Mouse (Mus musculus): Measurements from ENCODE around the gene Gm9821.

Gm9821 gene

DNA sequence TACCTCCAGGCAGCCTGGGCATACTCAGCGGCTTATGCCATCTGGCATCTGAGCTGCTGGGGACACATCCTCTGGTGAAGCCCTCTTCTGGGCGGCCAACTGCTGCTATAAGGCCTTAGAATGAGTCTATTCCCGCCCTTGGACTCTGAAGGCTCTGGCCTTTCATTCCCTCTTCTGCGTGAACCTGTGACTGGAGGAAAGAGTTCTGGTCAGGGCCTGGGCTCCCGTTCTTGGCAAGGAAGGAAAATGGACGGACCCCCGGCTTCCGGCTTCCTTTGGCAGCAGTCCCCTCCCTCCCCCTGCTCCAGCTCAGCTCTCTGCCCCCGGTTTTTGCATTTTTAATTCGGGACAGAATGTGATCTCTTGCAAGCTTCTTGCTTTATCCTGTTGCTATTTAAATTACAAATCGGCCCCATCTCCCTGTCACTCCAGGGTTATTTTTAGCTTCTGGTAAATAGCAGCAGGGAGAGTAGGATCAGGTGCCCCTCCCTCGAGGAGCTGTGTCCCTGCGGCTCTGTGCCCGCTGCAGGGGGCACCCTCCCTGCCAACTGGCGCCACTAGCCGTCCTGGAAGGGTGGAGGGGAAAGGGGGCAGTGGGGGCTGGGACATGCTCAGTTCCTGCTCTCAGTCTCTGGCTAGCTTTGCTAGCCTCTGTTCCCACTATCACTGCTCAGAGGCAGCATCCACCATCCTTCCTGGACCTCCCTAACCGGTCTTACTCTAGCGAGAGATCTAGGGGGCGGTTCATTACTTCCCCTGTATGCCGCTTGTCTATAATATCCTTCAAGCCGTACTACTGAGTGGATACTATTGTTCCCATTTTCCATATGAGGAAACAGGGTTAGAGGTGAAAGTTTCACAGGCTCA is 26.0 kb downstream of the Gm9821 start:
- no peak for DNase-seq (ENCODE audit: low spot score)

DNA sequence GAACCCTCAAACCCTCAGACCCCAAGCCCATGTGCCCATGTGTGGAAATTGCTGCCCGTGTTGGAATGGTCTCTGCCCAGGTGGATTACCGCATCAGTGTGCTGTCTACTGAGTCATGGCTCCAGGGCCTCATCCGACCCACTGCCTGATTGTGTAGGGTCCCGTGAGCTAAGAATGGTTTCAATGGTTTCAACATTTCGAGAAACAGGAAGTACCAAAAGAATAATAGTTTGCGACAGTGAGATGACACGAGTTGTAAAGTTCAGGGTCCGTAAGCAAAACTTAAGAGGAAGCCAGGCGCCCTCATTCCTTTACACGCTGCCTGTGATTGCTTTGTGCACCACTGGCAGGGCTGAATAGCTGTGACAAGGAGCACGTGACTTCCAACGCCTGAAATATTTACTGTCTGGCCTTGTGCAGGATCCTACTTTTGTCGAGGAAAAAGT is 26.6 kb downstream of the Gm9821 start:
- no peak for DNase-seq (ENCODE audit: low spot score)

DNA sequence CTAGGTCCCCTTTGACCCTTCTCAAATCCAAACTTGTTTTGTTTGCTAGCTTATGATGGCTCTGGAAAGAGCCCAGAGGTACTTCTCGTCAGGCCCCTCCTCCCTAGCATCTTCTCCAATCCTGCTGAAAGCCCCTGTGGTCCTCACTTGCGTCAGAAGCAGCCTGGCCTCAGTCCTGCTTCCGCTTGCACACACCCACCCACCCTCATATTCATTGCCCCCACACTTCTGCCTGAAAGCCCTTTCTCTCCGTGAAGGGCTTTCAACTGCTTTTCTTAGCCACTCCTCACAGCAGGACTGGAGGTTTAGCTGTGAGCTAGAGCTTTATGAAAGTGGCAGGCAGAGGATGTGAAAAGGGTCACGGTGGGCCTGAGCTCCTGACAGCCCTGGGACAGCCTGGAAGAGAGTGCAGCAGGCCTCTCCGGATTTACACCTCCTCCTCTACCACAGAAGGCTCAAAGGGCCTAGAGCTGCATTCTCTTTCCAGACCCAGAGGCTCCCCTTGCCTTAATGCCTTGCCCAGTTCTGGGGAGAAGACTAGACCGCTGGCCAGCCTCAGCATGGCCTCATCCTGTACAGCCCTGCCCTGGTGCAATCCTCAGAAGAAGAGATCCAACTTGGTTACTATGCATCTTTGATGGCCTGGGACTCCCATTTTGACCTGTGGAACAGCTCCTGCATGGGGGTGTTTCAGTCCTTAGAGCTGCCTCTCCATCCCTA is 28.1 kb downstream of the Gm9821 start:
- no peak for DNase-seq (ENCODE audit: low spot score)

DNA sequence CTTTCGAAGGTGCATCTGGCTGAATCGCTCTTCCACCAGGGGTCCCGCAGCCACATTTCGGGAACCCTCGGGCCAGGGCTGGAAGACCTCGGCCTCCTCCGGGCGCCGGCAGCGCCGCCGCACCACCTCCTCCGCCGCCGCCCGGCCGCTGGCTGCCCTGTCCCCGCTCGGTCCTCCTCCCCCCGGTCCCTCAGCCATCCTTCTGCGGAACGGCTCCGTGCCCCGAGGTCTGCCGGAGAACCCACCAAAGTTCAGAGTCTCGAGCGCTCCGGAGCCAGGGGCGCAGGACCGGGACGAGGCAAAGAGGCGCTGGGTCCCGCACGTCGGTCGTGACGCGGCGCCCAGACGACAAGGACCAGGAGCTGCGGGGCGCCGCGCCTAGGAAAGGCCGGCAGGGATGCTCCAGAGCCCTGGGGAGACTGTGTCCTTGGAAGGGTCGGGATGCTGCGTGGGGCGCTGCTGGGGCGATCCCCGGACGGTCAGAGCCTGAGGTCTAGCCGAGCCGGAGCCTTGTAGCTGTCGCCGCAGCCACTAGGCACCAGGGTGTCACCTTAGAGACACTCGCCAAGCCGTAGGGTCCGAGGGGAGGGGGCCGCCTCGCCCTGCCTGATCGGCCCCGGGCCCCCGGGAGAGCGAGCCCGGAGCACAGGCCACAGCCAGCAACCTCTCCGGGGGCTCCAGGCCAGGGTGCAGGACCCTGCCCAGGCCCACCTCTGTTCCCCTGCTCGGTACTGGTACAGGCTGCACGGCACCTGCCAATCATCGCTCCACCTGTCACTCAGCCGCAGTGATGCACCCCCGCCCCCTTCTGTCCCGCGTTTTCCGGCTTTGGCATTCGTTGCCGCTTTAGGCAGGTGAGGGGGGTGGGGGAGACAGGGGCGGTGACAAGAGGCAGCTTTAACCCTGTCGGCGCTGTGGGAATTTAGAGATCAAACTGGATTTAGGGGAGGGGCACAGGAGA is 30.4 kb downstream of the Gm9821 start, which contains the start of gene Dgkz:
TSS of gene Dgkz (minus strand) at position 284 of the 961 bp plus-strand sequence.
- no peak for DNase-seq (ENCODE audit: low spot score)

DNA sequence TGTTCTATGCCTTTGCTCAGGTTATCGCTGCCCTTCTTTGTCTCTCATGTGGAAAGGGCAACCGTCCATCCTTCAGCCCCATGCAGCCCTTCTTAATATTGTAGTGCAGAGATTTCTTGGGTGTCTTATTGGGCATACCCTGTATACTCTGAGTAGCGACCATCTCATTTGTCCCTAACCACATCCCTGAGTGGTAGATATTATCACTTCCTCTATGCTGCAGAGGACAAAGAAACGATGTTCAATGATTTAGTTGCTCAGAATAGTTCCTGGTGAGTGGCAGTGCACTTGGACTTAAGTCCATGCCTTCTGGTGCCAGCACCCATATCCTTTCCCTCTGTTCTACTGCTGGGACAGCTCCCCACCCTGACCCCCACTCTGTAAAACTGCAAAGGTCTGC is 32.5 kb downstream of the Gm9821 start:
- no peak for DNase-seq (ENCODE audit: low spot score)

DNA sequence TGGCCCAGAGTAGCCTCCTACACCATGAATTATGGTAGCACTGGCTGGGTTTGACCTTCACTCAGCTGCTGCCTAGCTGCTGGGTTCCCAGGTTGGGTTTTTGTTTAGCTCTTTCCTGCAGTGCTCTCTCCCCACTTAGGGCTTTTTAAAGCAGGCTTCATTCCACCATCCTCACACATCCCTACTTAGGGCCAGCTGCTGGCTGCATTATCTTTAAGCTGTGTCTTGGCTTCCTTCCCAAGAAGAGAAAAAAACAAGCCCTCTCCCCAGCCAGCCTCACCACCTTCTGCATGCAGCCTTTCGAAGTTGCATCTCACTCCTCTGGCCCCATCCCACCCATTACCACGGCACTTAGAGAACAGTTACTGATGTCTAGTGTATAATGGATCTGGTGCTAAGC is 33.0 kb downstream of the Gm9821 start:
- DNase-seq (ENCODE audit: low spot score): no peak

DNA sequence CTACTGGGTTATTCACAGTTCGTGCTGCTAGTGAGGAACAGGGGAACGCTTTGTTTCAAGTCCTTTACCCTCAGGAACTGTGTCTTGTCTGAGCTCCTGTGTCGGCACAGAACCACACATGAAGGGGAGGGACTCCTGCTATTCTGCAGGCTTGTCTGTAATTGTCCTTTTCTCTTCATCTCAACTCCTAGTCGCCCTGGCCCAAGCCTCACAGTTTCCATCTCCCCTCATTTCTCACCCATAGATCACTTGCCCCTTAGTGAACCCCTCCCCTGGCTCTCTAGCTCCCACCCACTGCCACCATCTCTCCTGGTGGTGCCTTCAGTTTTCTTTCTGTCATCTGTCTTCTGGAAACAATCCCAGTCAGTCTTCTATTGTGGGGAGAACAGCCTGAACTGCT is 34.7 kb downstream of the Gm9821 start:
- DNase-seq (ENCODE audit: low spot score): no peak

DNA sequence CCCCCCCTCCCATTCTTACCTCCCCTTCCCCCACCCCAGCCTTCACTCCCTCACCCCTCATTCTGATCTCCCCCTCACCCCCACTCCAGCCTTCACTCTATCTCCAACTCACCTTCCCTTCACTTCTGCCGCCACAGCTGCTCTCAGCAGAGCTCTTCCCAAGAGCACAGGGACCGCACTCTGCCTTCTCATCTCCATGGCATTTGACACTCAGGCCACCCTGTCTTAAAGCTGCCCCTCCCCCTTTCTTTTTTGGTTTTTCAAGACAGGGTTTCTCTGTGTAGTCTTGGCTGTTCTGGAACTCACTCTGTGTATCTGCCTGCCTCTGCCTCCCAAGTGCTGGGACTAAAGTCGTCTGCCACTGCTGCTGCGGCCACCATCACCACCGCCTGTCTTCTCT is 35.3 kb downstream of the Gm9821 start:
- no peak for DNase-seq (ENCODE audit: low spot score)

DNA sequence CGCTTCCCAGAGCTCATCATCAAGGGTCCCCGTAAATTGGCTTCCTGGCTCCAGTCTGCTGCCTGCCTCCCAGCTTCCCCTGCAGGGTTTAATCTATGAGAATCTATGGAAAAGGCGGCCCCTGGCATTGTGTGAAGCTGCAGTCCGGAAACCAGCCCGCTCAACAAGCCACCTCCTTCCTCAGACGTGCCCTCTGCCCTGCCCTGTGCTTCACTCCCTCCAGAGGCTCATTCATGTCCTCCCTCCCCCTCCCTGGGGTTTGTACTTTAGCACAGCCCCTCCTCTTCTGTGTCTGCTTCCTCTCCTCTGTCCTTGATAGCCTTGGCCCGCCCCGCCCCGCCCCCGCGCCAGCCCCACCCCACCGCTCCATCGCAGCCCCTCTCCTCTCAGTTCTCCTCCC is 38.9 kb downstream of the Gm9821 start:
- DNase-seq (ENCODE audit: low spot score): peak; percentile 57

DNA sequence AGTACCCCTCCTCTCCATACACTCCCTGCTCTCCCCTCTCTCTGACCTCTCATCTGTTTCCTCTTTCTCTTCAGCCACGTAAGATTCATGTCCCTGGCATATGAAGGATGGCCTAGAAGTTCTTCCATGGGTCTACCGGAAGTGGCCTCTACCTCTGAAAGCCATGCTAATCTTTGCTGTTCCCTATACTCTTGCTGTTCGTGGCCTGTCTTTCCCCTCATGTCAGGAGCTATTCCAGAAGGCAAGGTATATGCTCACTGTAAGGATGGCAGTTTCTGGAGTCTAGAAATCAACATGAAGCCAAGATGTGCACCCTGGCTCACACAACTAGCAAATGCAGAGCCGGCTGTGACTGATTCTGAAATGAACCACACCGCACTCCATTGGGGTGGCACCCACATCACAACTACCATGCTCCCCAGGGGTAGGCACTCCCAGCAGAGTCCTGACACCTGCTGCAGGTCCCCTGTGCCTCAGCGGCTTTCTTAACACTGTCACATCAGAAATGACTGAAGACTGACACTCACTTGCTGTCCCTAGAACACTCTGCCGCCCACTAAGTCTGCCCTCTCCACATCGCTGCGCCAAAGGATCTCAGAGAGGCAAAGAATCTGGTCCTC is 39.5 kb downstream of the Gm9821 start:
- DNase-seq (ENCODE audit: low spot score): no peak

DNA sequence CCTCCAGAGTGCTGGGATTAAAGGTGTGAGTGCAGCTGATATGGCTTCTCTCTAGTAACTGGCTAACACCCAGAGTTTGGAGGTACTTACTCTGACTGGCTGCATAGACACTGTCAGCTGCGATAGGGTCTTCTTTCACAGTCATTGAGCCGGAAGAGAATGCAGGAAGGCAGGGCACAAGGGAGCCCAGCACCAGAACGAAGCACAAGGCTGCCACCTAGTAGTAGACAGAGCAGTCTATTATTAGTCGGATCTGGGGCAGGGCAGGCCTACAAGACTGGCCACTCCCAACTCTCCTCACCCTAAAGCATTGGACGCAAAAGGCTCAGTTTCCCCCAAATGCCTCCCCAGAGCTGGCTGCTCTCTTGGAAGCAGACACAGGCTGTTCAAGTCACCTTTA is 40.6 kb downstream of the Gm9821 start:
- DNase-seq (ENCODE audit: low spot score): no peak

DNA sequence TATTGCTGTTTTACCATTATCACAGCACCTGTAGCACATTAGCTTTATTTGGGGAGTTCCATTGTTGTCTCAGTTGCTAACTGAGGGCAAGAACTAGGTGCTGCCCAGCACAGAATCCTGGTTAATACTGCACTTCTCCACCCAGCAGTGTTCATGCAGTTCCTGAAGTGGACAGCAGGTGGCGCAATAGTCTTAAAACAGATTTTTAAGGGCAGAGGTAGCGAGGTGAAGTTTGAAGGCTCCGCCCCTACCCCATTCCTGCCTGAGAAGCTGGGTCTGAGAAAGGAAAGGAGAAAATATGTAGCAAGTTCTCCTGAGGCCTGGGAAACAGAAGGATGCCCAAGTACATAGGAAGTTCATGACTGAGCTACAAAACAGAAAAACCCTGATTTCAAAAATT is 42.0 kb downstream of the Gm9821 start:
- DNase-seq (ENCODE audit: low spot score): peak; percentile 92

DNA sequence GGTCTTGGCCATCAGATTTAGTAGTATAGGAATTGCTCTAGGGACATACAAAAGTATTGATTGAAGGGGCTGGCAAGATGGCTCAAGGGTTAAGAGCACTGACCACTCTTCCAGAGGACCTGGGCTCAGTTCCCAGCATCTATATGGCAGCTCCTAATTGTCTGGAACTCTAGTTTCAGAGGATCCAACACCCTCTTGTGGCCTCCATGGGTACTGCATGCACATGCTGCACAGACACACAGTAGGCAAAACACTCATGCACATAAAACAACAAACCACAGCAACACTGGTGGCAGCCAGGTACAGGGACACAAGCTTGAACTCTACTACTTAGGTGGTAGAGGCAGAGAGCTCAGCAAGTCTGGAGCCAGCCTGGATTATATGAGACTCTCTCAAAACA is 44.2 kb downstream of the Gm9821 start:
- DNase-seq (ENCODE audit: low spot score): no peak

DNA sequence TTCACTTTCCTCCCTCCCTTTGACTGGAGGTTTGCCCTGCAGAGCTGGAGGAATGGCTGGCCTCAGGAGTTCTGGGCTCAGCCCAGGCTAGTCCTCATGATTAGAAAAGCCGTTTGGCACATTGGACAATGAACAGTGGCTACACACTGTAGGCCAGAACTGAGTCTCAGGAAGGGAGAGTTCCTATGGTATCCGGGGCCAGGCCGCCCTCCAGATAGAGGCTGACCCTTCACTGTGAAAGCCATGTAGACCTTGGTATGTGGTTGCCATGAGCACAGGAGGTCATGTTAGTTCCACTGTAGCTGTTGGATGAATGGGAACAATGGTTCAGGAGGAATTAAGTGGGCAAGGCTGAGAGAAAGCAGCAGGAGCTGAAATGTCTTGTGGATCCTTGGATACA is 47.9 kb downstream of the Gm9821 start:
- no peak for DNase-seq (ENCODE audit: low spot score)

DNA sequence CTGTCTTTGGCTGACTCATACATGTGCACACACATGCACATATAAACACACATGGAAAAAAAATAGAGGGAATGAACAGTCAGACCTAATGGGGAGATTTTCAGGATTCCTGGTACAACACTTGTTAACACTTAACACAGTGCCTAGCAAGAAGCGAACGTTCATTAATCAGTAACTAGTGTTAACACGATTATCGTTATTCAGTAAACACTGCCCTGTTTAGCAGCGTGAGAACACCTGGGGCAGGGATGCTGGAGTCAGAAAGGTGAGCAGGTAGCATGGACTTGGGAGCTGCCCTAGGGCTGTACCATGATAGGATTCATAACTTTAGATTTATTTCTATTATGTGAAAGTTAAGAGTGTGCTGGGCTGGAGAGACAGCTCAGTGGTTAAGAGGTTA is 50.5 kb downstream of the Gm9821 start:
- DNase-seq (ENCODE audit: low spot score): no peak
